Mouse (Mus musculus) gonadal fat pad, adult 2 months (tissue): Measurements from ENCODE around the gene Obscn. TPM values are rescaled to one million over a fixed set of nuclear protein-coding genes. Genes with fewer than 3 reads are reported as not detected.
"Not testable (repeated sequence)": the region's sequence is repeated elsewhere in the genome, so short reads cannot be mapped to it uniquely, and the experiment has no call there.

Source experiments
- DNase-seq: peaks from one replicate; pipeline ENCODE4 v3.0.0-alpha.2; 2012; ENCODE audit warnings: low read depth
- polyA plus RNA-seq: library from polyadenylated mRNA; depleted of rRNA; stranded (reverse); fragments of >200 nt; gene quantifications from 2 replicates; pipeline ENCODE4 v1.2.3, GENCODE M21; 2012

The Obscn gene
- polyA plus RNA-seq, 1 experiment, result 0.70 TPM

GRCm38 (mm10) chr11:58961364-58962177, 174.6 kb downstream of the Obscn start:
- no peak for DNase-seq

- no peak for DNase-seq
Measured at GRCm38 (mm10) chr11:58959921-58960465, 176.2 kb downstream of the Obscn start.

GRCm38 (mm10) chr11:58959186-58959825, 176.9 kb downstream of the Obscn start:
- DNase-seq, result no peak

- DNase-seq, result no peak
Measured at GRCm38 (mm10) chr11:58958536-58958935, 177.7 kb downstream of the Obscn start.

DNA sequence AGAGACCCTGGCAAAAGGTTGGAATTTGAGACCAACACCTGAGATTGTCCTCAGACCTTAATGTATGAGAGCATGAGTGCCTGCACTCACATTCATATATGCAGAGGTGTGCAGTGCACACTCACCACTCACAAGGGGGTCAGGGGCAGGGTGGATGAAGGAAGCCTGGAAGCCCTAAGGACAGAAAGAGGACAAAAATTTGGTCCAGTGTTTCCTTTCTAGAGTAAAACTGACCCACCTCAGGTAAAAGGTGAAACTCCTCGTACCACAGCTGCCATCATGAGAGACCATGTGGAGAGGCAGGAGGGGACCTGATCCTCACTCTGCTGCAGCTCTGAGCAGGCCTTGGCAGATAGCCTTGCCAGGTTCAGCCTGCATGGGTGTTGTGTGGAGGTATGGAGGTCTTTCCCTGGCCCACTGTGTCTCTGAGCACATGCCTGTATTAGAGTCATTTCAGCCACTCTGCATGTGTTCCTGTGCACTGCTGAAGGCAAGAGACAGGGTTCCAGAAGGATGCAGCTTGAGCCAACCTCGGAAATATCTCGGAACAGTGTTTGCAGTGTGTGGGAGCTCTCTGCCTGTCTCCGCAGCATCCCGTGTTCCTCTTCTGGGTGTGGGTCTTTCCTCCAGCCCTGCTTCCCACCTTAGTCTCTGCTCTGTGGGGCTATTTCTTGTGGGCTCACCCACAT, 178.8 kb downstream of the Obscn start:
- no peak for DNase-seq

DNA sequence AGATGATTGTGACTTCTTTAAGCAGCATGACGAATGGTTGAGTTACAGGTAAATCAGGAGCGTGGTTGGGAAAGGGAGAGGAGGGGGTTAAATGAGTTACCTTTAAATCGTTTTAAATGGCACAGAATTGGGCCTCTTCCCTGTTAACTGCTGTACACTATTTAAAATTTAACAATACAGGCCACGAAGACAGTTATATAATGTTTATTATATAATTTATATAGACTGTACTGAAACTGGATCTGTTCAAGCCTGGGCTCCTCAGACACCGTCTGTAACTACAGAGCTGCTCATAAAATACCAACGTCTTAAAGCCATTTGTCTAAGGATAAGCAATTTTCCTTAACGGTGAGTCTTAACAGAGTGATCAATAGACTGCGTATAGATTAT, 180.3 kb downstream of the Obscn start:
- DNase-seq, result no peak

DNA sequence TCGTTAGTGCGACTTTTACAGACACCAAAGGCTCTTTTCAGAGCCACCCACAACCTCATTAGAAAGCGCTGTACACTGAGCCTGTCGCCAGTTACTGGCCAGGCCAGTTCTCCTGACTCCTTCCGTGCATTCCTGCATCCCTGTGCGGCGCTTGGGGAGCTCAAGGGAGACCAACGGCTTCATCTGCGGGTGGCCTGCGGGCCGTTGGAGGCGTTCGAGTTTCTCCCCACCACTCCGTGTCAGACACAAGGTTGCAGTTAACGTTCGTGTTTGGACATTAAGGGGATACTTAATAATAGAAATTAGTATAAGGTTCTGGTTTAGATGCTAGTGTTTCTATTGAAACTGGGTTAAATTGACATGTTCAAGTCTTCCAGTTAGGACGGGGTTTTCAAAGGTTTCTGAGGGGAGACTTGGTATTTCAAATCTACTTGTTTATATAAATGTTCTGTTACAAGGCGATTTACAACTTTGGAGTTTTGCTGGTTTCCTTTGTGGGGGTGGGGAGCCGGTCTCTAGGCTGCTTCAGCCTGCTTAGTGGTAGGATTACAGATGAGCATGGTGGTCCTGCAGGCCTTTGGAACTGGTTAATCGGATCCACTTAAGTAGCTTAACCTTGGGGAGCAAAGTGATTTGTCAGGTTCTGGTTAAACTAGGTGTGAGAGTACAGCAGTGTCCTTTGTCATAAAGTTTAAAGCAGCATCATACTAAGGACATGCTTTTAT, 180.9 kb downstream of the Obscn start:
- no peak for DNase-seq

DNA sequence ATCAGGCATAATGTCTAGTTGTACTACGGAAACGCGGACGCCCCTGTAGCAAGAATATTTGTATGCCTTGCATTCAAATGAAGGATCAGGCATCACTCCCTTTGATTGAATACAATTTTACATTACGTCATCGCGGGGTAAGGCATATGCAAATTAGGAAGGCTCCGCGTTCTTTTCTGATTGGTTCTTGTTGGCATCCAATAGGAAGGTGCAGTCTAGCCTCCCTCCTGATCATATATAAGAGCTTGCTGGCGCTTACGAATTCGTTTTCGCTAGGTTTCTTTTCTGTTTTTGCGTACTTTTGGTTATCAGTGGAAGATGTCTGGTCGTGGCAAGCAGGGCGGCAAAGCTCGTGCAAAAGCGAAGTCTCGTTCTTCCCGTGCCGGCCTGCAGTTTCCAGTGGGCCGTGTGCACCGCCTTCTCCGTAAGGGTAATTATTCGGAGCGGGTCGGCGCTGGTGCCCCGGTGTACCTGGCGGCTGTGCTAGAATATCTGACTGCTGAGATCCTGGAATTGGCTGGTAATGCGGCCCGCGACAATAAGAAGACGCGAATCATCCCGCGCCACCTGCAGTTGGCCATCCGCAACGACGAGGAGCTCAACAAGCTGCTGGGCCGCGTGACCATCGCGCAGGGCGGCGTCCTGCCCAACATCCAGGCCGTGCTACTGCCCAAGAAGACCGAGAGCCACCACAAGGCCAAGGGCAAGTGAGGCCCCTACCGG, 181.6 kb downstream of the Obscn start, which contains the start of the genes Hist3h2a and Trim17:
Hist3h2a (plus strand) TSS at position 266 of the 723 bp plus-strand sequence.
Trim17 (plus strand) TSS at position 266 of the 723 bp plus-strand sequence.
- peak; percentile 87 for DNase-seq

DNA sequence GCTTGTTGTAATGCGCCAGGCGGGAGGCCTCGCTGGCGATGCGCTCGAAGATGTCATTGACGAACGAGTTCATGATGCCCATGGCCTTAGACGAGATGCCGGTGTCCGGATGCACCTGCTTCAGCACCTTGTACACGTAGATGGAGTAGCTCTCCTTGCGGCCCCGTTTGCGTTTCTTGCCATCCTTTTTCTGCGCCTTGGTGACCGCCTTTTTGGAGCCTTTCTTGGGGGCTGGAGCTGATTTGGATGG, 182.1 kb downstream of the Obscn start:
- DNase-seq, result not testable (repeated sequence)

GRCm38 (mm10) chr11:58953351-58954169, 182.6 kb downstream of the Obscn start:
- no peak for DNase-seq

DNA sequence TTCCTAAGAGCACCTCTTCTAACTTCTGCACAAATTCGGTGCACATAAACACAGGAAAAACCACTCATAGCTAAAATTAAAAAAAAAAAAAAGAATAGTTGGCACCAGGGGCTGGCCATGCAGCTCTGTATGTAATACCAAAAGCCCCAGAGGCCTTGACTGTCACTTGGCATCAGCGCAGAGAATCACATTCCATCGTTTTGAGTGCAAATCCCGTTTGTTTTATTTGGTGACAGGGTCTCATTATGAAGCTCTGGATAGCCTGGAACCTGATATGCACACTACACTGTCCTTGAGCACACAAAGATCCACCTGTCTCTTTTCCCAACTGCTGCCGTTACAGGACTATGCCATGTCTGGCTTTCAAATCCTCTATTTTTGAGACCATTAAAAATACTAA, 185.0 kb downstream of the Obscn start:
- no peak for DNase-seq

- no peak for DNase-seq
Measured at GRCm38 (mm10) chr11:58949480-58950431, 186.4 kb downstream of the Obscn start.

- DNase-seq, result no peak
Measured at GRCm38 (mm10) chr11:58948542-58949479, 187.4 kb downstream of the Obscn start, which contains the start of gene Hist3h2ba. Gene Hist3h2ba (plus strand): TSS chr11:58948920.

GRCm38 (mm10) chr11:58947798-58948528, 188.2 kb downstream of the Obscn start:
- no peak for DNase-seq

- no peak for DNase-seq
Measured at GRCm38 (mm10) chr11:58947306-58947705, 188.9 kb downstream of the Obscn start.
